Mouse (Mus musculus) midbrain, postnatal 0 days (tissue): ENCODE results near the gene Ccdc114. TPM values are rescaled to one million over a fixed set of nuclear protein-coding genes. Genes with fewer than 3 reads are reported as not detected.
A peak's percentile ranks its signal among the peaks of the same experiment; 100 is the strongest.
"Not testable (repeated sequence)": the region's sequence is repeated elsewhere in the genome, so short reads cannot be mapped to it uniquely, and the experiment has no call there.

Experiments used
- ATAC-seq: fragments of 200-750 bp; cut with Nextera tagmentation; 2 replicates; pipeline ENCODE4 v1.8.0; 2017; ENCODE audit warnings: moderate number of reproducible peaks, mild to moderate bottlenecking, moderate TSS enrichment, moderate library complexity; ENCODE audit not compliant: low FRiP score
- DNase-seq: peaks from one replicate; pipeline ENCODE4 v3.0.0-alpha.2; 2015; ENCODE audit warnings: low spot score
- H3K27ac ChIP-seq: fragments of 300-500 bp; sonication (generic); 2 replicates; pipeline ENCODE4 v1.5.1; 2014; ENCODE audit warnings: low read depth, mild to moderate bottlenecking, low read length, mixed read lengths
- H3K27me3 ChIP-seq: fragments of 300-500 bp; sonication (generic); 2 replicates; pipeline ENCODE4 v1.6.1; 2014; ENCODE audit warnings: low read length, control low read depth, mixed read lengths; ENCODE audit not compliant: insufficient read depth
- H3K36me3 ChIP-seq: fragments of 300-500 bp; sonication (generic); 2 replicates; pipeline ENCODE4 v1.6.1; 2014; ENCODE audit warnings: low read length, control low read depth, mixed read lengths; ENCODE audit not compliant: insufficient read depth
- H3K4me1 ChIP-seq: fragments of 300-500 bp; sonication (generic); 2 replicates; pipeline ENCODE4 v1.6.1; 2014; ENCODE audit warnings: mild to moderate bottlenecking, control low read depth, antibody characterized with exemption, low read length, mixed read lengths; ENCODE audit not compliant: insufficient read depth
- H3K4me2 ChIP-seq: fragments of 300-500 bp; sonication (generic); 2 replicates; pipeline ENCODE4 v1.6.1; 2014; ENCODE audit warnings: low read depth, mild to moderate bottlenecking, low read length, mixed read lengths; ENCODE audit not compliant: poor library complexity, severe bottlenecking
- H3K4me3 ChIP-seq: fragments of 300-500 bp; sonication (generic); 2 replicates; pipeline ENCODE4 v1.5.1; 2014; ENCODE audit warnings: low read depth, mild to moderate bottlenecking, low read length, moderate library complexity
- H3K9ac ChIP-seq: fragments of 300-500 bp; sonication (generic); replicated peaks from 2 replicates; pipeline ENCODE4 v1.6.1; 2014; ENCODE audit warnings: mild to moderate bottlenecking, low read length, moderate library complexity, mixed read lengths; ENCODE audit not compliant: poor library complexity, severe bottlenecking
- H3K9me3 ChIP-seq: fragments of 300-500 bp; sonication (generic); 2 replicates; pipeline ENCODE4 v1.6.1; 2016; ENCODE audit warnings: low read length, control low read depth
- CTCF ChIP-seq: IDR thresholded peaks from 2 replicates; pipeline ENCODE4 v1.5.1; 2016; ENCODE audit warnings: antibody characterized with exemption, mild to moderate bottlenecking
- WGBS: fragments of 180-500 bp; shearing (Covaris S2); extraction: QIAGEN DNeasy Blood & Tissue Kit; methylation state at CpG from one replicate; pipeline ENCODE4 v1.1.7; 2014; 5-methylcytosine and 5-hydroxymethylcytosine counted together
- polyA plus RNA-seq: library from polyadenylated mRNA; unstranded; fragments of >200 nt; fragmentation: Nextera tagmentation; extraction: Ambion mirVana; gene quantifications from 2 replicates; pipeline ENCODE4 v1.2.1, GENCODE M21; 2015
- total RNA-seq: library from RNA; depleted of rRNA; stranded (reverse); fragments of >200 nt; gene quantifications from 2 replicates; pipeline ENCODE4 v1.2.3, GENCODE M21; 2014

Gene Ccdc114
- total and polyA plus RNA-seq, 2 experiments from 2014 or later, result 5.8 to 7.2 TPM

DNA sequence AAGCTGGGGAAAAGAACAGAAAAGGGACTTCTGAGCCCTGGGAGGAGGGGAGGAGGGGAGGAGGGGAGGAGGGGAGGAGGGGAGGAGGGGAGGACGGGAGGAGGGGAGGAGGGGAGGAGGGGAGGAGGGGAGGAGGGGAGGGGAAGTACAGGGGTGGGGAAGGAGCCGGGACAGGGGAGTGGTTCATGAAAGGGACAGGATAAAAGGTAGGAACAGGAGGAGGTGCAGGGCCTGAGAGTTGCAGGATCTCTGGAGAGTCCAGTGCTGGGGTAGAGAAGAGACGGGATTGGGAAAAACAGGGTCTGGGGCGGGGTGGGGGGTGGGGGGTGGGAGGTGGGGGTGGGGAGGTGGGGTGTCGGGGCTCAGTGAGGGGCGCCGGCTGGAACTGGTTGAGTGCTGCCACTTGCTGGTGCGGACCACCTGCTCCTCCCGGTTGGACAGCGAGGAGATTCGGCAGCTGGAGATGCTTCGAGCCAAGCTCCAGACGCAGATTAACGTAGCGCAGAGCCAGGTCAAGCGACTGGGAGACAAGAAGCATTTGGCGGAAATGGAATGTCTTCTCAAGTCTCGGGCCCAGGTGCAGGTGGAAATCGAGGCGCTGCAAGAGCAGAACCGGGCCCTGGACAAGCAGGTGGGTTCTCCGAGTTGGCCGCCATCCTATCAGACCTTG lies 4.9 kb downstream of the Ccdc114 start:
- H3K36me3 ChIP-seq, result no peaks in the 10 kb centered on the region
- DNase-seq, result peak; percentile 44
- 12% methylated on average over 19 of the region's 23 CpGs for WGBS

DNA sequence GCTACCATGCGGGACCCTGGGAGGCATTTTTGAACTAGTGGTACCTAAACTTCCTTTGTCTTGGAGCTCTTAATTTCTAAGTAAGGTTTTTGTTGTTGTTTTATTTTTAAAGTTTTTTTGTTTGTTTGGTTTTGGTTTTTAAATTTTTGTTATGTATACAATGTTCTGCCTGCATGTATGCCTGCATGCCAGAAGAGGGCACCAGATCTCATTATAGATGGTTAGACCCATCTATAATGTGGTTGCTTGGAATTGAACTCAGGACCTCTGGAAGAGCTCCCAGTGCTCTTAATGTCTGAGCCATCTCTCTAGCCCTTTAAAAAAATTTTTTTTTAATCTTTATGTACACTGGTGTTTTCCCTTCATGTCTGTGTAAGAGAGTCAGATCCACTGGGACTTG lies 5.8 kb downstream of the Ccdc114 start:
- Histone ChIP-seq H3K36me3 (no peaks in the 10 kb centered on the region), H3K27ac (no peak overlapping the region), H3K27me3 (no peaks in the 10 kb centered on the region), H3K4me1 (no peaks in the 10 kb centered on the region), H3K9me3 (no peaks in the 10 kb centered on the region), H3K4me3 (no peak overlapping the region), H3K4me2 (no peak overlapping the region), H3K9ac (no peak overlapping the region)
- ATAC-seq (no peak), DNase-seq (no peak)
- WGBS, result 81% methylated on average over 1 of the region's 1 CpGs
- peak; percentile 57 for TF ChIP-seq CTCF

More for the DNA sequence above, 4.9 kb downstream of the Ccdc114 start:
- TF ChIP-seq CTCF, result no peak
- ATAC-seq, result no peak
- H3K4me1 ChIP-seq, result 0 out of 2 replicates have a peak, but pooled peaks cover 3% of the 10 kb centered on the region
- H3K27me3 ChIP-seq, result no peaks in the 10 kb centered on the region
- H3K4me2 ChIP-seq, result 0 out of 2 replicates have a peak overlapping the region, but pooled peaks have one; percentile 26
- H3K27ac ChIP-seq, result no peak overlapping the region
- no peak overlapping the region for H3K9ac ChIP-seq
- no peak overlapping the region for H3K4me3 ChIP-seq
- H3K9me3 ChIP-seq, result no peaks in the 10 kb centered on the region

- not testable (repeated sequence) for H3K4me1 ChIP-seq, H3K4me3 ChIP-seq, H3K27me3 ChIP-seq, ATAC-seq, H3K27ac ChIP-seq, DNase-seq, H3K9ac ChIP-seq, H3K36me3 ChIP-seq, H3K9me3 ChIP-seq, H3K4me2 ChIP-seq
- 85% methylated on average over 12 of the region's 12 CpGs for WGBS
These were observed 9.9 kb downstream of the Ccdc114 start for GRCm38 (mm10) chr7:45933766-45934165.

DNA sequence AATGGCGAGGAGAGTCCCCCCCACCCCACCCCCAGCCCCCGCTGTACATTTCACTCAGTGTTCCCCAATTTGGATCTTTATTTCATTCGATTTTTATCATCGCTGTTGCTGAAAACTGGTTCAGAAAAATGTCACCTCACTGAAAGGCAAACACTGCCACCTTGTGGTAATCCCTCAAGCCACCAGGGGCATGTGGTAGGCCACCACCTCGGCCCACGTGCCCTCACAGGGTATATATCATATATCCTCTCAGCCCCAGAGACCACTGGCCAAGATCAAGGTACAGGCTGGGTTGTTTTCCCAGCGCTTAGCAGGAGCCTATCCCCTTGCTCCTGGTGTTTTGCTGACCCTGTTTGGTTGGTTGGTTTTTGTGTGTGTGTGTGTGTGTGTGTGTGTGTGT lies 11.2 kb downstream of the Ccdc114 start:
- ATAC-seq, result peak; percentile 56; the same call in 1 of the 2 replicates
- no peaks in the 10 kb centered on the region for H3K27me3 ChIP-seq
- WGBS, result 23% methylated on average over 7 of the region's 7 CpGs

DNA sequence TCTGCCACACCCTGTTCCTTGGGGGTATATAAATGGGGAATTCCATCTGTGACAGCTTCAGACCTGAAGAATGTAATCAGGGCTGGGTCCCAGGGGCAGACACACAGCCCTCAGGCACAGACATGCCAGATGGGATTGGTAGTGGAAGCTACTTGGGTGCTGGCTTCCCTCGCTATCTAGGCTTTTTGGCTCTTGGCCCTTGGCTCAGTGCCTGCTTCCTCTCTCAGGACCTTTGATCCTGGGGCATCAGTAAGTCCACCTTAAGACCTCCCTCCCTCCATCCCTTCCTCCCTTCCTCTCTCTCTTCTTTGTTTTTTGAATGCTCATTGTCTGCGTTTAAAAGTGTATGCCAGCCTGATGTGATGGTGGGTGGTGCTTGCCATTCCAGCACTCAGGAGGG lies 16.0 kb downstream of the Ccdc114 start:
- H3K36me3 ChIP-seq, result no peaks in the 10 kb centered on the region
- no peak overlapping the region for H3K27ac ChIP-seq
- WGBS, result 48% methylated on average over 2 of the region's 2 CpGs
- ATAC-seq (no peak), DNase-seq (no peak)
- no peak for TF ChIP-seq CTCF
- H3K9me3 ChIP-seq, result no peaks in the 10 kb centered on the region
- no peak overlapping the region for H3K4me3 ChIP-seq
- H3K9ac ChIP-seq, result no peak overlapping the region
- H3K4me1 ChIP-seq, result no peaks in the 10 kb centered on the region
- no peak overlapping the region for H3K4me2 ChIP-seq
- H3K27me3 ChIP-seq, result no peaks in the 10 kb centered on the region

More for the DNA sequence above, 11.2 kb downstream of the Ccdc114 start:
- H3K27ac ChIP-seq, result no peak overlapping the region
- no peaks in the 10 kb centered on the region for H3K4me1 ChIP-seq
- peak; percentile 75 for DNase-seq
- no peak overlapping the region for H3K4me2 ChIP-seq
- H3K4me3 ChIP-seq, result no peak overlapping the region
- no peaks in the 10 kb centered on the region for H3K36me3 ChIP-seq
- peak; percentile 82 for TF ChIP-seq CTCF
- no peak overlapping the region for H3K9ac ChIP-seq
- no peaks in the 10 kb centered on the region for H3K9me3 ChIP-seq

DNA sequence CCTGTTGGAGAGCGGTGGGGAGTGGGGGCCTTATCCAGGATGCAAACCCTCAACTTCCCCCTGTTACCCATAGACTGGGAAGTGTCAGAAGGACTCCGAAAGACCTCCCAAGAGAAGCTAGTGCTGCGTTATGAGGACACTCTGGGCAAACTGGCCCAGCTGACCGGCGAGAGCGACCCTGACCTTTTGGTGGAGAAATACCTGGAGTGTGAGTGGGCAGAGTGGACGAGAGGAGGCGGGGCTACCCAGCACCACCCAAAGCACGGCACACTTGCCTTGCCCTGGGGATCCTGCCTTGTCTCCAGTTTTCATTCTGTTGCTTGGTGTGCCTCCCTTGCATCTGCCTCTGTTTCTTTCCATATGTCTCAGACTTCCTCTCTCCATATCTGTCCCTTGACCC lies 18.1 kb downstream of the Ccdc114 start:
- Histone ChIP-seq H3K27ac (no peak overlapping the region), H3K4me1 (no peaks in the 10 kb centered on the region), H3K36me3 (no peaks in the 10 kb centered on the region), H3K4me3 (no peak overlapping the region), H3K27me3 (no peaks in the 10 kb centered on the region), H3K4me2 (no peak overlapping the region), H3K9ac (no peak overlapping the region), H3K9me3 (no peaks in the 10 kb centered on the region)
- 92% methylated on average over 9 of the region's 9 CpGs for WGBS
- DNase-seq (no peak), ATAC-seq (no peak)
- no peak for TF ChIP-seq CTCF
